Mouse (Mus musculus) adrenal gland, adult (tissue): Measurements from ENCODE around the gene Gnaq.
"Not testable (repeated sequence)": the region's sequence is repeated elsewhere in the genome, so short reads cannot be mapped to it uniquely, and the experiment has no call there.

Experiments used
- DNase-seq, 2 experiments: peaks; one replicate each; pipeline ENCODE4 v3.0.0; 2022 to 2023; ENCODE audit warnings: low spot score in 1 of 2; ENCODE audit not compliant: inconsistent age in 2 of 2

Gene Gnaq

DNA sequence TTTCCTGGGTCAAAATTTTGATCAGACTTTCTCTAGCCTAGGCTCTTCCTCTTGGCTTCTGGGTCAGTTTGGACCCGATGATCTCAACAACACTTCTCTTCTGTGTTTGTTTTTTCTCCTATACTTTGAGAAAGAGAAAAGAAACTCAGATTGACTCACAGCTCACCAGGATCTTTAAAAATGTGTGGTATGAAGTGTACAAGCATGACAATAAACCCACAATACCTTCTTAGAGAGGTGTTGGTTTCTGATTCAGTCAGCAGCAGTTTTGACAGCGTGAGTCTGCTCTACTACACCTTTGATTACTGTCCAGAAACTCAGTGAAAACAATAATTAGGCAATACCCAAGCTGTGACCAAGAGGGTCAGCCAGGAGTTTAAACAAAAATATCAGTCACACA, 122.7 kb downstream of the Gnaq start:
- DNase-seq: no peak

DNA sequence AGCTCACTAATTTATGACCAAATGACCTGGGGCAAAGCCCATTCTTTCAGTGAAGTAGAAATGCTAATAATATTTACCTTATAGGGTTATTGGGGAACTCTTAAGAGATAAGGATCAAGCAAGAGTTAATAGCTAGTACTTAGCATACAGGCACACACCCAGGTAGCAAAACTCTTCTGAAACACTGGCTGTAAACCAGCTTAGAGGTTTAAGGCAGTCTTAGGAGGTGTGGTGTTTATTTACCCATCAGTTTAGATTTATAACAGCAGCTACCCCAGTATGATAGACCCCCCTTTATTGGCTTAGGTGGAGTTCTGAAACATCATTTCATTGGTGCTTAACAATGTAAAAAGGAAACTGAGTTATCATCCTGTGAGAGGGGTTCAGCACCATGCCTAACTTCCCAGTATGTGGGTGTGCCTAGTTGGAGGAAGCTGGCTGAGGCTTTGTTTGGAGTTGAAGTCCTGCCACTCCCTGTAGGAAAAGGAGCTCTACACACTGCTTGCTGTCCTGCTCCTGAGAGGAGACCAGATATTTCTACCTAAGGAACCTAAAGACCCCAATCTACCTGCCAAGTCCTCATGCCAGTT, 126.2 kb downstream of the Gnaq start:
- no peak for DNase-seq

DNA sequence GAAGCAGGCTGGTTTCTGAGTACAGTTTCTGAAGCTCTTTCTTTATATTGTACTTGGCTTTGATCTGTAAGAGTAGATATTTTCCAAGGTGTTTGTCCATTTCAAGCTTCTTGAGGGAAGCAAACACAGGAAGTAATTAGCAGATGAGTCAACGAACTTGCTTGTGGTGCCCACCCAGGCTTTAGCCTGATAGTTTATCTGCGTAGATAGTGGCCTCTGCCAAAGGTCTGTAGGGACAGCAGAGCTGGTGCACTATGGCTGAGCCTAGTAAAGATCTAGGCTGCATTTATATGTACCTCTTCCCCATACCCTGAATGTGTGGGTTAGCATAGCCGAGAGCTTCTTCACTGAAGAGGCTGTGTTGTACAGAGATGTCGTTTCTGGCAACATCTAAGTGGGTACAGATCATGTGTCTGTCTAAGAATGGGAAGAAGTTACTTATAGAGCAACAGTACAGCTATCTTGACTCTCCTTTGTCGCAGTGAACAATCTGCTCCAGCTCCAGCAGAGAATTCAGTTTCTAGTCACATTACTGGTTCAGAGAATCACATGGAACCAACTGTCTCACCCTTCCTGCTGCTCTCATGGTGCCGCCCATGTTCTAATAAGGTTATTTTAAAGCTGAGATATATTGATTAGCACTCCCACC, 127.3 kb downstream of the Gnaq start:
- DNase-seq: no peak

DNA sequence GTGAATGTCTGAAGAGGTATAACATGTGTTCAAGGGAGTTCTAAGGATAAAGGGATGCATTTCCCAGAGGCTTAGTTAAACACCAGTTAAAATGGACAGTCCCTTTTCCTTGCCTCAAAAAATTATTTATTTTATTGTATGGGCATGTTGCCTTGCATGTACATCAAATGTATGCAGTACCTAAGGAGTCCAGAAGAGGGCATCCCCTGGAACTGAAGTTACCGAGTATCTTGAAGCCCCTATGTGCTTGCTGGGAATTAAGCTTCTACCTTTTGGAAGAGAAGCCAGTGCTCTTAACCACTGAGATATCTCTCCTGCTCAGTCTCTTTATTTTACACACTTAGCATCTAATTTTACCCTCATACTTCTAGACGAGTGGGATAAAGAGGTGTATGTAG, 127.8 kb downstream of the Gnaq start:
- DNase-seq: no peak

DNA sequence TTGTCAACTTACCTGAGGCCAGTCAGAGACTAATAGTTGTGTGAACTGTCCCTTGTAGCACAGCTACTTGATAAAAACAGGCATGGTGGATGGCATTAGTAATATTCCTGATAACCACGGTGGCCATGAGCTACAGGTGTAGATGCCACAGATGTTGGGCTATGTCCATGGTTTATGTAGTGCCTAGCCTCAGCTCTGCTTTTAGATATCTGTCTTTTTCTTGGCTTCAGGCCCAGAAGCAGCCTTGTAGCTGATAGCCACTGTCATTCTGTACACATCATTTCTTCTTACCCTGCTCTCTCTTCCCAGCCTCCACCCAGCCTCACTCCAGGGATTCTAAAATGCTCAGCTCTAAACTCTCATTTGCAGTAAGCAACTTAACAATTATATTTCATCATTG, 128.3 kb downstream of the Gnaq start:
- peak in 1 of 2 experiments; percentile 78 for DNase-seq

DNA sequence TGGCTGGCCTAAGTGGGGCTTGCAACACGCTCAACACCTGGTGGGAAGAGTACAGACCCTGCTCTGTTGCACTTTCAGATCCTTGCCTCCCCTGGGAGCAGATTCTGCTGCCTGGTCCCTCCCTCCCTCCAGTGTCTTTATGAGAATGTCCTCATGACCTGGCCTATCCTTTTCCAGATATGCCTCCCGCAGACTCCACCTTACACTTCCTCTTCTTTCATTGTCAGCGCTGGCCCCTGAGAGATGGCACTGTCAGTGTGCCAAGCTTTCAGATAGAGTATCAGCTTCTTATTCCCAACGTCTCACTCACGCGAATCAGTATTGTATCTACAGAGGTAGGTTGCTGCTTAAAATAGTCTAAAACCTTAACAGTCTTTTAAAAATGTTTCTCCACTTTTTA, 129.0 kb downstream of the Gnaq start:
- DNase-seq: peak in 1 of 2 experiments; percentile 47

DNA sequence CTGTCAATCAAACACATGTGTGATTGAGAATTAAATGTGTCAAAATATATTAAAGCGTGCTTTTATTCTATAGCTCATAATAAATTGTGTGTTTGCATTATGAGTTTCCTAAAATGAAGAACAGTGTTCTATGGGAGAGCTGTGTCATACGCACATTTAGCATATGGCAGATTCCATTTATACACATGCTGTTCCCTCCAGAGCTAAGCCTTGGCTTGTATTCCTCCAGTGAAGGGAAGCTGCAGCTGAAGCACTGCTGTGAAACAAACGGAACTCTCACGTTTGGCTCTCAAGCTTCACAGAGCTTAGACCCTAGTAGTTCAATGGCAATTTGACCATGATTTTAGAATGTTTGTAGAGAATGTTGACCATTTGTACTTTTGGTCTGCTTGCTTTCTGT, 129.7 kb downstream of the Gnaq start:
- no peak for DNase-seq

DNA sequence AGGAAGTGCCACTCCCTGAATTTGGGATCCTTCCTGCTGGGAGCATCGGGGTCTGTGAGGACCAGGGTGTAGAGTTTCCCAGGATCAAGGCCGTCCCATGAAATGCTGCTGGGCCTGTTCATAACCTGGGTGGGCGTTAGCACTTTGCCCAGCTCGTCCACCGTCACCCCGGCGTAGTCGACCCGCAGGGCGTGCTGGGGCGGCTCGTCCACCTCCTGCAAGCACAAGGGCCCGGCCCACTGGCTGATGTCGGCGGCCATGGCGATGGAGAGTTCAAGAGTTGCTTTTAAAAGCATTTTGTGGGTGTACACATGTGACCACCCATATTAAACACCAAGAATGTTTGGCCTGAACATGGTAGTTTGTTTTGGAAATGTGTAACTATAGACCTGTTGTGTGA, 134.7 kb downstream of the Gnaq start:
- not testable (repeated sequence) for DNase-seq

DNA sequence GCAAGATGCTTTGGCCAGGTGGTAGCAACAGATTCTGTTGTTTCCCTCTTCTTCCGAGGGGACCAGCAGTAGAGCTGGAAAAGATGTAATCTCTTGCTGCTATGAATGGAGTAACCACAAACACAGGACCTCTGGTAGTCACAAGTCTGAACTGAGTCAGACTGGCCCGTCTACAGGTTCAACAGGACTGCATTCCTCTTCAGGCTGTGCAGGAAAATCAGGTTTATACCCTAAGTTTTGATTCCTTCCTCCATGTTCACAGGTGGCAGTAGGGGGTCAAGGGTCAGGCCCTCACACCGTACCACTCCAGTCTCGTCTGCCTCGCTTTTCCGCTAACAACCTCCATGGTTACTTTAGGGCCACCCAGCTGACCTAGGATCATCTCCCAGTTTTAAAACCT, 137.6 kb downstream of the Gnaq start:
- DNase-seq: no peak

DNA sequence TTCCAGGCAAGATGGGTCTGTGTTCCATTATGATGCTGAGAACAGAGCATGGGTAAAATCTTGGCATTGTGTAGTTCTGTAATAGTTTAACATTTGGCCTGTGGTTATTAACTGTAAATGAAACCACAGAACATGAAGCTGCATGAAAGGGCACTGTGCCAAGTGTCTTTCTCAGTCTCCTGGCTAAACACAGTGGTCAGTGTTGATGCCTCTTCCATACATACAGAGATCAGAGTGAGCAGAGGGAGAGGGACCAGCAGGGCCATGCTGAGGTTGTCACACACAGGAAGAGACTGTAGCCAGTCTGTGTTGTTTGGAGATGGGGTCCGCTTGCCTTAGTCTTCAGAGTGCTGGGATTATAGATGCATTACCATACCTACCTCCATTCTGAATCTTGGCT, 138.4 kb downstream of the Gnaq start:
- DNase-seq: no peak

DNA sequence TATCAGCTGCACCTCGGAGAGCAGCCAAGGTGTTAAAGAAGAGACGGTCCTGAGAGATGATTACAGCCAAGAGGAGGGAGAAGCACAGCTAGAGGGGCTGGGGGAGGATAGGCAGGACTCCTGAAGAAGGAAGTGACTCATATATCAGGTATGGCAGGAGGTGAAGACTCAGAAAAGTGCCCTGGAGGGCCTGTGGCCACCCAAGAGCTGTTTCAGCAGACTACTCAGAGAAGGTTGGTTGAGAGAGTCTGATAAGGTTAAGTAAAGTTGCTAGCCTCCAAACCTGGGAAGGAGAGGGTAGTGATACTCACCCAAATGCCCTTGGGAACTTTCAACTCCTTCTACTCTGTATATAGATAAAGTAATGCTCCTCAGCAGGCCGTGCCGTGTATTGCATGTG, 140.4 kb downstream of the Gnaq start:
- no peak for DNase-seq

DNA sequence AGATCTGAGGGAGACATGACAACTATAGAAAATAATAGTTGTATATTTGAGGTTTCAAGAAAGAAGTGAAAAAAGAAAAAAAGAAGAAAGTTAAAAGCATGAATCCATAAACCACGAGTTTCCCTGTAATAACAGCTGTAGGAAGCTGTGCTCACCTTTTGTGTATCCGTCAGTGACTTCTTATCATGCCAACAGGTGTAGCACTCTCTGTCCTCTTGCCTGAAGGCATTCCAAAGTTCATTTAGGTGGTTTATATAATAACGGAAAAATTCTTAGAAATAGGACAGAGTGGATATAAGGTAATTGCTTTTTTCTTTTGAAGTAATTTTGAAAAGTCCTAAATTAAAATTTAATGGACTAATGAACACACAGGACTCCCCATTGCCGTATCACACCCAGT, 147.6 kb downstream of the Gnaq start:
- DNase-seq: no peak

DNA sequence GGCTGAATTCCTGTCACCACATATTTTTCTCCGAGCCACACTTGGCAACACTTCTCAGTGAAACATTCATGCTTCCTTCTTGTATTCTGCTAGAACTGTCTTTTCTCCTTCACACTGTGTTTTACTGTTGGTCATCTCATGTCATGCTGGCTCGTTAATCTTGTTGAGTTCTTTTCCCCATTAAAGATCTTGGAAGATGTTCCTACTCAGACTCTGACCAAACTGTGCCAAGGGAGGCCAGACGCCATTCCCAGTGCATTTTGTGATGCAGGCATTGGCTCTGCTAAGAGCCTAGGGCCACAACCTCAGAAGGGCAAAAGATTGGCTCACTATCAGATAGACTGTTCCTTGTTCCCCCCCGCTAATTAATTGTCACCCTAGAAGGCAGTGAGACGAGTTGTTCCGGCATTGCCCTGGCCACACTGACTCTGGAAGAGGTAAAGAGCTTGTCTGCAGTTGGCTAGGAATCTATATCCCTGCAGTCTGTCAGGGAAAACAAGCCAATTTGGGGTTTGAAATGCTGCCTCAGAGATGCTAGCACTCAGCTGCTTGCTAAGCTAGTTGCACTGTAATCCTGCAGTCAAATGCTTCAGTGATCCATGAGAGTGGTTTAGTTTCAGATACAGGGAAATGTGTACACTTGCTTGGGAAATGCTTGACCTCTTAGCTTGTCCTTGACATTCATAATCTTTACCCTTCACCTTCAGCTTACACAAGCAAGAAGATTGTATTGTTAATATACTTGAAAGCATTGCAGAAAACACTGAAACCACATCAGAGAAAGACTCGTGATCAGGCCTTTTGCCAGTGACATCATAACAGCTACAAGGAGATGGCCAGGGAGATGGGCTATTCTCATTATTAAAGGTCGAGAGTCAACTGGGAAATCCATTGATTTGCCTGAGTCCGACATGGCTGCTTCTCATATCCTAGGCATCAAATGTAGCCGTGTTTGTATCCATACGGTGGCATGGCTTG, 152.7 kb downstream of the Gnaq start:
- peak in 1 of 2 experiments; percentile 62 for DNase-seq

DNA sequence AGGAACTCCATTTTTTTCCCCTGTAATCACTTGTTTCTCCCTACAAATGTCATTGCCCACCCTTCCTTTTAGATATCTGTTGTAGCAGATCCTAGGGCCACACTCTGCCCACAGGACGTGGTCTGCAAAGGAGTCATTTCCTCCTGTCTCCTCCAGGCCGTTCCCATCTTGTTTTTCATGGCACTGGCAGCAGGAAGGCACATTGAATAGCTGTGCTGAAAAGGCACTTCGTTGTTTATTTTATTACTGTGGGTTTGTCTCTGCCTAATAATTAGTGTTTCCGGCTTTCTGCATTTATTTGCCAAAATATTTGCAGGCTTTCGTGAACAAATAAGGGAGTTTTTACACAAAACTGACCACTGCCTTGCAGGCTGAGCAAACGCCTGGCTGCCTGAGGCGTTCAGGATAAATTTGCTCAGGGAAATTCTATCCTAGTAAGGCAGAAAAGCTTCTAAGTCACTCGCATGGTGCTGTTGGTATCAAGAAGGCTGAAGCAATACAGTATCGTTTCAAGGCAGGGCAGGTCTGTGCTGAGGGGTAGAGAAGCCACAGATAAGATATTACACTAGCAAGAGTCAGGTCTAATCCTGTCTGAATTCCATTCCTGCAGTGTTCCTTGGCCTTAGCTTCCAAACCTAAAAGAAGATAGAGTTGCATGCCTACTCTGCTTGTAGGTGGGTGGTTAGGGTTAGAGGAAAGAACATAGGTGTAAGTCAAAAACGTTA, 154.0 kb downstream of the Gnaq start:
- DNase-seq: peak in 1 of 2 experiments; percentile 62

DNA sequence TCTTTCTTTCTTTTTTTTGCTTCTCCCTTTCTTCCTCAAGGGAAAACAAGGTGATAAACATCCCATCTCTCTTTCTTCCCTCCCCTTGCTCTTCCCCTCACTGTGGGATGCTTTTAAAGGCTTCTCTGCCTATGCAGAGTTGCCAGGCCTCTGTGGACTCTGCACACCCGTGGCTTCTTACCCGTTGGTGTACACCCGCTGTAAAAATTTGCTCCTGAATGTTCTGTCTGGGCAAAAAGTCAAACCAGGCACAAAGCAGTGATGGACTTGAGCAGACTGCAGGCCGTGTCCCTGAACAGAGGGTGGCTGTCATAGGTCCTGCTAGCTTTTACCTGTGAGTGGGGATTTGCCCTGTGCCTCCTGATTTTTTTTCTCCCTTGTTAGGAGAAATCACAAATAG, 154.7 kb downstream of the Gnaq start:
- no peak for DNase-seq

DNA sequence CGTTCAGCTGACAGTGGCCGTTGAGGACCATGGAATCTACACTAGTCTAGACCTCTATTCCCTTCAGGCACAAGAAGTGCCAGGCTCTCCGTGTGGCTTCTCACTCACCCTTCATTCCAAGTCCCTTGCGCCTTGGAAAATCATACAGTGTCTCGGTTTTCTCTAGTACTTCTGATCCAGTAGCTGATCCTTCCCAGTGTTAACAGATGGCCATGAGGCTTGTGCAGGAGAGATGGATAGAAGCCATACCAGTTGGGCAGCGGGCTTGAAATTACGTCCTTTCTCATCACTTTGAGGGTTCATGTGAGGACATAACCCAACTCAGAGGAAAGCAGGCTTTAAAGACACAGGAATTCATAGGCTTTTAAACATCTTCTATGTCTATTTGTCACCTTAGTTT, 155.3 kb downstream of the Gnaq start:
- no peak for DNase-seq

DNA sequence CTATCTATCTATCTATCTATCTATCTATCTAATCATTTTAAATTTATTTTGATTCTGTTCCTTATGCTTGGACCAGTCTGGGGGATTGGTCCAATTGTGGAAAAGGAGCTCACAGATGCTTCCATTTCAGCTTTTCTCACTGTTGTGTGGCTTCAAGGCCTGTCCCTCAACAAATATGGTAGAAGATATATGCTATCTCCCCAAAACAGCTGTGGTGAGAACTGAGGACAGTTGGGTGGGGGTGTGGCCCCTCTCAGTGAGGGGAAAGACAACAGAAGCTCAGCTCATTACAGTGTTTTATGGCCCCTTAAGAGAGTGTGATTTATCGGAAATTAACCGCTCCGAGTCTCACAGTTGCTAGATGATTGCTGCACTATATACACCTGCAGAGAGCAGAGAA, 158.5 kb downstream of the Gnaq start:
- DNase-seq: no peak

DNA sequence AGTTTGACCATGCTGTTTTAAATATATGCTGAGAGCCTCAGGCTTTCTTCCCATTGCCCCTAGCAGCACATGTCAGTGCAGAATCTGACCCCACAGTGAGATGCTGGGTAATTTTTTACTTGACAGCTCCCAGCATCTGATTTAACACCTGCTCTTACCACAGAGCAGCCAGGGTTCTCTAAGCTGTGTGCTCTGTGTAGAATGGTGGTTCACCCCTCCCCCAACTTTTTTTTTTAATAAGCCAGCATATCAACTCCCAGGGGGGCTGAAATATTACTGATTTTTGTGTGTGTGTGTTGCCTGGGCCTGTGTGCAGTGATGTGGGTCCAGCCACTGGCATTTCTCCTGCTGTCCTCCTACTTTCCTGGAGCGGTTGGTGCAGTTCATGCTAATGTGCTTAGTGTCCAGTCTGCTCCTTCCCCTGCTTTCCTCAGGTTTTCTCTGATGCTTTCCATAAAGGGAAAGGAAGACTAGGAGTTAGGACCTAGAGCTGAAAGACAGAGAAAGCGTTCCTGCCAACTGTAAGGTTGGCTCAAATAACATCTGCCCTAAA, 159.5 kb downstream of the Gnaq start:
- no peak for DNase-seq

DNA sequence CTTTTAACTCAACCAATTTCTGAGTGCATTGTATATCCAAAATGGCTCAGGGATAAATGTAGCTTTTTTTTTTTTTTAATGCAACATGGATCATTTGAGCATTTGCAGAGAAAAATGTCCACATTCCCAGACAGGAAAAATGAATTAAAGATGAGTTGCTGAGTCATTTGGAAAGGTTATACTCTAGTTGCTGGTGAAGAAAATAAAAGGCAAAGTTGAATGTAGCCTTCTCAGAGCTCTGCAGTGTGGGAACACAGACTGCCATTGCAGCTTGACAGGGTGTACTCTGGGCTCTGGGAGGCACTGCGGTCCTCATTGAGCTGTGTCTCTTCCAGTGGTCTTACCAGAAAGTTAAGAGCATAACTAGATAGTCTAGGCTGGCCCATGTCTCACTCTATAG, 160.3 kb downstream of the Gnaq start:
- DNase-seq: no peak

DNA sequence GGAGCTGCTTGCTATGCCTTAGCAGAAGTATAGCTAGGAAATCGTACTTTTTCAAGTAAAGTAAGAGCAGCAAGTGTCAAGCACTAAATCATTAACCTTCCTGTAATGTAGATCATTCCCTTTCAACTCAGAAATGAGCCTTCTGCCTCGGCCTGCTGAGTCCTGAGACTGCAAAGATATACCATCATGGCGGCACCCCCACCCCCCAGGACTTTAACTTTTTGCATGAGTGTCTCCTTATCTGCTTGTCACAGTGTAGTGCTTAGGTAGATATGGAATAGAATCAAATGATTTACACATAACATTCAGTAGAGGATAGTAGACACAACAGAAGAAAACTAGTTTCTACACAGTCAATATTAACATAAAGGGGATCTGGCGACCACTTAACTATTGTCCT, 167.8 kb downstream of the Gnaq start:
- DNase-seq: no peak

DNA sequence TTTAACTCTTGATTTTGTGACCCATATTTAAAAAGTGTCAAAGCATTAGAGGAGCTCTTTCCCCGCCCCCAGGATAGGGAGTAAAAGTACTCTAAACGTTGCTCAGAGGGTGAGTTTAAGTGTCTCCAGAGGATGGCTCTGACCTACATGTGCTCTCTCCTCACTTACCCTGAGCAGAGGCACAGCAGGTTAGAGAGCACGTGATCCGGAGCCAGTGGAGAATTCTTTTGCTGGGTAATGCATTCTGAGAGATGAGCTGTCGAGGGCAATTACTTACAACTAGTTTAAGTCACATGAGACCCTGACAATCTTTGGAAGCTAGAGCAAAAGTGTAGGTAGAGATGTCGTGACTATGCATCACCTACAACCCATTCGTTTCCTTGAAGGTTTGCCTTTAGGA, 168.7 kb downstream of the Gnaq start:
- DNase-seq: no peak
